Mouse (Mus musculus): Measurements from ENCODE around the gene Ces3a. TPM values are rescaled to one million over a fixed set of nuclear protein-coding genes. Genes with fewer than 3 reads are reported as not detected.

Gene Ces3a
- polyA plus RNA-seq (2016; fragmentation: Nextera tagmentation; extraction: Ambion mirVana): not detected in 2 replicates

DNA sequence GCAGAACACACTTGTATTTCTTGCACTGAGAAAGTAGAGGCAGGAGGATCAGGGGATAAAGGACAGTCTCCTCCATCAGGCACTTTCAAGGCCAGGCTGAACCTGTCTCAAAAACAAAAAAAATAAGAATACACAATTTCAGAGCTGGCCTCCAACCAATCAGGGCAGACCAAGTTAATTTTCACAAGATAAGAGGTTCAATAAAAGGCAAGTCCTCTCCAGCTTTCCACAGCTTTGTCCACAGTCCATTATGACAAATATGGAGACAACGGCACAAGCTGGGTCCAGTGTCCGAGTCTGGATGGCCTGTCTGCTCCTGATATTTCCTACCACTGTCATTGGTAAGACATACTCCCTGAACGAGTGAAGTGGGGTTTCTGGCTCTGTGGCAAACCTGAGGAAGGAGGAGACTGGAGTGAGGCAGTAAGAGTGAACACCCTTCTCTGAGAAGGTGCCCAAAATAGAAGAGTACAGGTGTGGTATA is at the start of gene Ces3a:
Gene Ces3a, plus strand, starts transcription at position 231 of the 484 bp plus-strand sequence.
- 76% methylated on average over 3 of the region's 3 CpGs for WGBS
- H3K36me3 ChIP-seq: no peaks in the 10 kb centered on the region
- H3K9me3 ChIP-seq (replicated peaks): no peaks in the 10 kb centered on the region

DNA sequence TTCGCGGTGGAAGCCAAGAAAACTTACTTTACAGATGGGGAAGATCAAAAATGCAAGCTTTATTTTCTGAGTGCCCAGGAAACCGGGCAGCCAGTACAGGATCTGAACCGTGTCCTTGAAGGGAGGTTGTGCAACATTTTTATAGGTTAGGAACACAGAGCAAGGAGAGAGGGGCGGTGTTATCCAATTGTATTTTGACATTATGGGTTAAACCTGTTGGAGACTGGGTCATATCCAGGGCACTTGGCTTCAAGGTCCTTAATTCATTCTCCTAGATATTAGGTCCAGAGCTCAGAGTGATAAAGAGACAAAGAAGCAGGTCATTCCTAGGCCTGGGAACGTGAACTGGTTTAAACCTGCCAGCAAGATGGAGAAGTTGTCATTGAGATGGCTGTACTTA is 49.2 kb upstream of the Ces3a start:
- H3K4me3 ChIP-seq: no peak overlapping the region
- H3K27ac ChIP-seq: no peak overlapping the region
- no peaks in the 10 kb centered on the region for H3K27me3 ChIP-seq (ENCODE audit: low read depth, poor library complexity, severe bottlenecking)
- no peak for DNase-seq (ENCODE audit: low spot score)
- 86% methylated on average over 6 of the region's 6 CpGs for WGBS
- no peaks in the 10 kb centered on the region for H3K9me3 ChIP-seq (replicated peaks)
- no peaks in the 10 kb centered on the region for H3K36me3 ChIP-seq
- H3K4me1 ChIP-seq: no peaks in the 10 kb centered on the region

More for the DNA sequence above, at the start of gene Ces3a:
- Histone ChIP-seq H3K27ac (no peak within 1 kb of the TSS), H3K4me1 (no peaks in the 10 kb centered on the region), H3K27me3 (ENCODE audit: low read depth, poor library complexity, severe bottlenecking) (no peaks in the 10 kb centered on the region), H3K4me3 (no peak within 1 kb of the TSS)
- no peak for DNase-seq (ENCODE audit: low spot score)

DNA sequence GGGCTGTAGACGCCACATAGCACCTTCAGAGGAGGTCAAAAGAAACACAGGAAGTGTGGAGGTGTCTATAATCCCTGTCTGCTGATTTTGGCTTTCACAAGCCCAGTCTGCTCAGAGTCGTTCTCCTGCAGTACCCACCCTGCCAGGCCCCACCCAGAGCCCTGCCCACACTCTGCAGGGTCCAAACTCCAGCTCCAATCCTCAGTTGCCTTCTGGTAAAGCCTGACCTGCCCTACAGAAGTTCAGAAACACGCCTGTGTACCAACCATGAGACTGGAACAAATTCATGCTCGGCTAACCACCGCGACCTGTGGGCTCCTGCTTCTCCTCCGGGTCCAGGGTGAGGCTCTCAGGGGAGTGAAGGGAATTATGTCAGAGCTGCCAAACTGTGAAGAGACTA is 47.8 kb upstream of the Ces3a start, which contains the start of gene Ces2h:
Gene Ces2h, plus strand, starts transcription at position 268 of the 400 bp plus-strand sequence.
- Histone ChIP-seq H3K9me3 (replicated peaks) (no peaks in the 10 kb centered on the region), H3K4me1 (no peaks in the 10 kb centered on the region), H3K36me3 (no peaks in the 10 kb centered on the region), H3K27ac (no peak within 1 kb of the TSS), H3K4me3 (no peak within 1 kb of the TSS), H3K27me3 (ENCODE audit: low read depth, poor library complexity, severe bottlenecking) (no peaks in the 10 kb centered on the region)
- WGBS: 88% methylated on average over 7 of the region's 7 CpGs
- DNase-seq (ENCODE audit: low spot score): no peak

DNA sequence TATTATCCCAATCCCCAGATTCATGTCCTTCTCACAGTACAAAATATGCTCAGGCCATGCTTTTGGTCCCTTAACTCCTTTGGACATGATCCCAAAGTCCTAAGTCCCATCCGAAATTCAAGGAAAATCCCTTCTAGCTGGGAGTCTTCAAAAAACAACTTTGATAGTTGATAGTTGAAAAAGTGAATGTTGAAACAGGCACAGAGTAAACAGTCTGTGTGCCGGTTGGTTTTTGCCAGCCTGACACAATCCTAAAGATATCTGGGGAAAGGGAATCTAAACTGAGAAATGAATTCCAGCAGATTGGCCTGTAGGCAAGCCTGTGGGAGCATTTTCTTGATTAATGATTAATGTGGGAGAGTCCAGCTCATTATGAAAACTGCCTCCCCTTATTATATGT is 38.4 kb upstream of the Ces3a start:
- no peak for DNase-seq (ENCODE audit: low spot score)
- H3K36me3 ChIP-seq: no peaks in the 10 kb centered on the region
- WGBS: 93% methylated on average over 2 of the region's 2 CpGs

DNA sequence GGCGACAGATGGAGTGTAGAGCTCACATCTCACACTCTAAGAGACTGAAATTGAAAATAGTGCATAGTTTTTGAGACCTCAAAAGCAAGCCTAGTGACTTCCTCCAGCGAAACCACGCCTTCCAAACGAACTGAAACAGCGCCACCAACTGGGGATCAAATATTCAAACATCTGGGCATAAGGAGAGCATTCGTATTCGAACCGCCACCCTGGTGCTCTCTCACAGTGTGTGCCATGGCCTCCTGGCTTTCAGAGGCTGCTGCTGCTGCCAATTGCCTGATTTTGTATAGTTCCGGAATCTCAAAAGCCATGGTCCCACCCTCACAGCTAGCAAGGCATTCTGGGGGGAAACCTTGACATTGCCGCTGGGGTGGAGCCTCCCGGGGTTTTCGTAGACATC is 37.3 kb upstream of the Ces3a start:
- DNase-seq (ENCODE audit: low spot score): no peak
- Histone ChIP-seq H3K9me3 (replicated peaks) (peaks cover 6% of the 10 kb centered on the region; the same call in 1 of the 2 replicates), H3K27me3 (ENCODE audit: low read depth, poor library complexity, severe bottlenecking) (no peaks in the 10 kb centered on the region), H3K27ac (no peak overlapping the region), H3K36me3 (no peaks in the 10 kb centered on the region), H3K4me1 (no peaks in the 10 kb centered on the region), H3K4me3 (no peak overlapping the region)
- WGBS: 81% methylated on average over 12 of the region's 12 CpGs

More for the DNA sequence above, 38.4 kb upstream of the Ces3a start:
- H3K27ac ChIP-seq: no peak overlapping the region
- no peak overlapping the region for H3K4me3 ChIP-seq
- no peaks in the 10 kb centered on the region for H3K4me1 ChIP-seq
- peaks cover 6% of the 10 kb centered on the region; the same call in 1 of the 2 replicates for H3K9me3 ChIP-seq (replicated peaks)
- no peaks in the 10 kb centered on the region for H3K27me3 ChIP-seq (ENCODE audit: low read depth, poor library complexity, severe bottlenecking)

DNA sequence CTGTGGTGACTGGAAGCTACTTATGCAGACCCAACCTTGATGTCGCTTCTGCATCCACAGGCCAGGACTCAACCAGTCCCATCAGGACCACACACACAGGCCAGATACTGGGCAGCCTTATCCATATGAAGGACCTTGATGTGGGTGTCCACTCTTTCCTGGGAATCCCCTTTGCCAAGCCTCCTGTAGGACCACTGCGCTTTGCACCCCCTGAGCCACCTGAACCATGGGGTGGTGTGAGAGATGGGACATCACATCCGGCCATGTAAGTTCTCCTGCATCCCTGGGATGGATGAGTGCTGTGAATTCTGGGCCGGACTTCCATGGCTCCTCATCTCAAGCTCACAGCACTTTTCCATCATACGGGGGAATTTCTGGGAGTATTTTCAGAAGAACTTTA is 34.0 kb upstream of the Ces3a start:
- Histone ChIP-seq H3K9me3 (replicated peaks) (no peaks in the 10 kb centered on the region), H3K4me1 (no peaks in the 10 kb centered on the region), H3K27me3 (ENCODE audit: low read depth, poor library complexity, severe bottlenecking) (no peaks in the 10 kb centered on the region), H3K27ac (no peak overlapping the region), H3K36me3 (no peaks in the 10 kb centered on the region), H3K4me3 (no peak overlapping the region)
- DNase-seq (ENCODE audit: low spot score): no peak
- 89% methylated on average over 5 of the region's 5 CpGs for WGBS

DNA sequence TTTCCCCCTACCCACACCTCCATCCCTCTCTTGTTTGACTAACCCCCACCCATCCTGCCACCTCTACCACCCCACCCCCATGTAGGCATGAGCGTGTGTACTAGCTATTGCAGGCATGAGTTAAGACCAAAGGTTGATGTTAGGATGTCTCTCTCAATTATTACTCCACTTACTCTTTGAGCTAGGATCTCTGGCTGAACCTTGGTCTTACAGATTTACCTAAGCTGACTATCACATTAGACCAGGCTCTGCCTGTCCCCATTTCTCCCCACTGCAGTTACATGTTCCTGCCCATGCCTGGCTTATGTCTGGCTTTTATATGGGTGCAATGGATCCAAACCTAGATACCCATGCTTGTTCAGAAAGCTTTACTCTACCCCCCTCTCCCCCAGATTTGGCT is 26.4 kb upstream of the Ces3a start:
- Histone ChIP-seq H3K4me1 (no peaks in the 10 kb centered on the region), H3K4me3 (no peak overlapping the region), H3K9me3 (replicated peaks) (no peaks in the 10 kb centered on the region), H3K27me3 (ENCODE audit: low read depth, poor library complexity, severe bottlenecking) (no peaks in the 10 kb centered on the region), H3K36me3 (no peaks in the 10 kb centered on the region), H3K27ac (no peak overlapping the region)
- 80% methylated on average over 1 of the region's 1 CpGs for WGBS
- peak; percentile 12 for DNase-seq (ENCODE audit: low spot score)

DNA sequence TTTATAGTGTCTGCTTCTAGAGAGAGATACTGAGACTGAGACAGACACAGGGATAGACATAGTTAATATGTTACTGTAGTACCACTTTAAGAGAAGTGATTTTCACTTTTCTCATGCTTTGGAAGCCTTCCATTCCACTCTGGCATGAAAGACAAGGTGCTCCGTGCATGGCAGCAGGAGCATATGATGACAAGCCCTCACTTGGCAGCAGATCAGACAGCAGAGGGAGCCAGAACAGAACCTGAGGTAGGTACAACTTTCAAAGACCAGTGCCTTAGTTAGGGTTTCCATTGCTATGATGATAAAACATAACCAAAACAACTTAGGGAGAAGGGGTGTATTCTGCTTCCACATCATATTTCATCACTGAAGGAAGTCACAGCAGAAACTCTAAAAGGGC is 25.3 kb upstream of the Ces3a start:
- Histone ChIP-seq H3K4me3 (no peak overlapping the region), H3K36me3 (no peaks in the 10 kb centered on the region), H3K9me3 (replicated peaks) (no peaks in the 10 kb centered on the region), H3K4me1 (no peaks in the 10 kb centered on the region), H3K27ac (no peak overlapping the region), H3K27me3 (ENCODE audit: low read depth, poor library complexity, severe bottlenecking) (no peaks in the 10 kb centered on the region)
- WGBS: 76% methylated on average over 1 of the region's 1 CpGs
- peak; percentile 18 for DNase-seq (ENCODE audit: low spot score)

DNA sequence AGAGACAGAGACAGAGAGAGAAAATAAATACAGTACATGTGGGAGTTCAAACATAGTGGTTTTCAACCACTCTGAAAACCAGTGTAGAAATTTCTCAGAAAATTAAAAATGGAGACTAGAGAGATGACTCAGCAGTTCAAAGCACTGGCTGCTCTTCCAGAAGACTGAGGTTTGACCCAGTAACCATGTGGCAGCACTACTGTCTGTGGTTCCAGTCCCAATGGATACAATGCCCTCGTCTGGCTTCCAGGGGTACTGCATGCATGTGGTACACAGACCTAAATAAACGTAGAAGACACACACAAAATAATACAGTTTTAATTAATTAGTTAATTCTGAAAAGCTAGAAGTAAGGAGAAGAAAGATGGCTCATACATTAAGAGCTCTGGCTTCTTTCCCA is 23.4 kb upstream of the Ces3a start:
- Histone ChIP-seq H3K27me3 (ENCODE audit: low read depth, poor library complexity, severe bottlenecking) (no peaks in the 10 kb centered on the region), H3K4me3 (no peak overlapping the region), H3K4me1 (no peaks in the 10 kb centered on the region), H3K27ac (no peak overlapping the region), H3K36me3 (no peaks in the 10 kb centered on the region), H3K9me3 (replicated peaks) (no peaks in the 10 kb centered on the region)
- 67% methylated on average over 2 of the region's 2 CpGs for WGBS
- peak; percentile 27 for DNase-seq (ENCODE audit: low spot score)

DNA sequence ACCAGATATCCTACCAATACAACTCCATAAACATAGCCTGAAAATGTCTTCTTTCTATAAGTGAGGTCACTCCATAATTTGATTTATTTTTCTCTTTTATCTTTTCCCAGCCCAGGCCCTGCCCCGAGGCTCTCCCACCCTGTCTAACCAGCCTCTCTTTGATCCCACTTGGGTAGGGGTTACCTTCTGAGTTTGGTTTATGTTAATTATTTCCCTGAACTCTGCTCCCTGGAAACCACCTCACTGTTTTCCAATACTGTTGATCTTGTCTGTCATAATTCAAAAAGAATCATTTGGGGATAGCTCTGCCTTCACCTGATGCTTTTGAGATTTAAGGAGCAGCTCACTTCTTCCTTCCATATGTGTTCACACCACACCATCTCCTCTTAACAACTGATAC is 4.9 kb upstream of the Ces3a start:
- Histone ChIP-seq H3K4me3 (no peak overlapping the region), H3K27ac (no peak overlapping the region), H3K4me1 (no peaks in the 10 kb centered on the region), H3K36me3 (no peaks in the 10 kb centered on the region), H3K27me3 (ENCODE audit: low read depth, poor library complexity, severe bottlenecking) (no peaks in the 10 kb centered on the region), H3K9me3 (replicated peaks) (no peaks in the 10 kb centered on the region)
- no peak for DNase-seq (ENCODE audit: low spot score)
- 47% methylated on average over 1 of the region's 1 CpGs for WGBS

DNA sequence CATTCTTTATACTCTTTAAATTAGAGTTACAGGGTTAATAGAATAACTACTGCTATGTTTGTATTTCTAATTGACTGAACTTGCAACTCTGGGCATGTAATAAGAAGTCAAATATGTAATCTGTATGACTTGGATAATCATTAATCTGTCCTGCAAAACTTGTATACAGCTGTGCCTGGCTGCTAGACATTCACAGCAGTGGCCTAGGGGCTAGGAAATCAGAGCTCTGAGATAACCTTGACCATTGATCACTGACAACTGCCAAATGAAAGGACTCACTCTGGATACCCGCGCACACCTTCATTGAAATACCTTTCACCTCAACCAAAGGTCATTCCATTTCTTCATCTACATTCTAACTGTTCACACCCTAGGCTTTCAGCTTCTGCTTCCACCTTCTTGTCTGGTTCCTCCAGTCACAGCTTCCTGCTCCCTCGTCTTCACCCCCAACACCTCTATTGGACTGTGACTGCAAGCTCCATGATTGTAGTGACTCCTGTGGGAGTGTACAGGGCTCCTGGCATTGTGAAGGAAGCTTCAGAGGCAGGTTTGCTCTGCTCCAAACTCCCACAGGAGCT is 2.5 kb upstream of the Ces3a start:
- H3K36me3 ChIP-seq: no peaks in the 10 kb centered on the region
- 90% methylated on average over 3 of the region's 3 CpGs for WGBS
- no peaks in the 10 kb centered on the region for H3K9me3 ChIP-seq (replicated peaks)
- H3K4me1 ChIP-seq: no peaks in the 10 kb centered on the region
- no peak overlapping the region for H3K27ac ChIP-seq
- no peaks in the 10 kb centered on the region for H3K27me3 ChIP-seq (ENCODE audit: low read depth, poor library complexity, severe bottlenecking)
- H3K4me3 ChIP-seq: no peak overlapping the region
- DNase-seq (ENCODE audit: low spot score): no peak

DNA sequence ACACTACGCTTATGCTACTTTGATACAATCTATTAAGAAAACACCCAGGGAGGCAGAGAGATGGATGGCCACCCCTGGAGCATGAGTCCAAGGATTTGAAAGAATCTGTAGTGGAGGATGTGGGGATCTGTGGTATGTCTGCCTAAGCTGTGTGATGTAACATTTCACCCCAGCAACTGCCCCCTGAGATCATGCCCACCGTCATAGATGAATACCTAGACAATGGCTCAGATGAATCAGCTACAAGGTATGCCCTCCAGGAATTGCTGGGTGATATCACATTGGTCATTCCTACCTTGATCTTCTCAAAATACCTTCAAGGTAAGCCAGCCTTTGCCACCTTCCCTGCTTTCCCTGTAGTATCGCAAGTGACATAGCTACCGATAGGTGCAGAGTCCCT is 7.8 kb downstream of the Ces3a start:
- WGBS: 91% methylated on average over 4 of the region's 4 CpGs
- DNase-seq (ENCODE audit: low spot score): no peak
- no peaks in the 10 kb centered on the region for H3K36me3 ChIP-seq

DNA sequence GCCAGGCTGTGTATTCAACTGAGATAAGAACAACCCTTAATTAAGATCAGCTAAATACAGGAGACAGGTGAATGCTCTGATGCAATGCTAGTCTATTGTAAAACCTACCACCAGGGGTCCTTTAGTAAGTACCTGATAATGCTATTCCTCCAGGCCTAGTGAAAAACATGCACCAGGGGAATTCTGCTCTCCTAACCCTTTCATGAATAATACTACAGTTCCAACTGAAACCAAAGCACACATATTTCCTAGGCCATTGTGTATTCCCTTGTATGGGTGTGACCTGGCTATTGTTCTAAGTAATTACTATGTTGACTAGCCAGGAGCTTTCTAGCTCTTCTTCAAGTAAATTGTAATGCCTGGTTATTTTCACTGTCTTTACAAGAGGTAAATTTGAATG is 11.7 kb downstream of the Ces3a start:
- H3K36me3 ChIP-seq: no peaks in the 10 kb centered on the region
- no peaks in the 10 kb centered on the region for H3K27me3 ChIP-seq (ENCODE audit: low read depth, poor library complexity, severe bottlenecking)
- H3K4me3 ChIP-seq: no peak overlapping the region
- H3K27ac ChIP-seq: no peak overlapping the region
- DNase-seq (ENCODE audit: low spot score): no peak
- H3K4me1 ChIP-seq: no peaks in the 10 kb centered on the region
- no peaks in the 10 kb centered on the region for H3K9me3 ChIP-seq (replicated peaks)

More for the DNA sequence above, 7.8 kb downstream of the Ces3a start:
- Histone ChIP-seq H3K4me1 (no peaks in the 10 kb centered on the region), H3K9me3 (replicated peaks) (no peaks in the 10 kb centered on the region), H3K4me3 (no peak overlapping the region), H3K27ac (no peak overlapping the region), H3K27me3 (ENCODE audit: low read depth, poor library complexity, severe bottlenecking) (no peaks in the 10 kb centered on the region)

DNA sequence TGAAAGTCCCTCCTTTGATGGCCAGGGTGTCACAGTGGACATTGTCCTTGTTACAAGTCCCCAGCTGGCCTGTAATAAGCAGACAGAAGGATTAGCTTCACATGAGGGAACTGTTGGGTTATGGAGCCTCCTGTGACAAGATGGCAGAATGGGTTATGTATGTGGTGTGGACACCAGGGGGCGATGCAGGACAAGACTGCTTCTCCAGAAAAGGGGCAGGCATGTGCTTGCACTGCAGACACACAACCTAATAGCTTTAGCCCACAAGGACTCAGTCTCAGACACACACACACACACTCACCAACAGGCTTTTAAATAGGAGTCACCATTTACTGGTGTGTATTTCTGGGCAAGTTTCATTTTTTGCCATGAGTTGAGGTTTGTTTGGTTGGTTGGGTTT is 18.4 kb downstream of the Ces3a start:
- Histone ChIP-seq H3K27ac (no peak overlapping the region), H3K9me3 (replicated peaks) (no peaks in the 10 kb centered on the region), H3K27me3 (ENCODE audit: low read depth, poor library complexity, severe bottlenecking) (no peaks in the 10 kb centered on the region), H3K4me3 (no peak overlapping the region), H3K36me3 (no peaks in the 10 kb centered on the region), H3K4me1 (no peaks in the 10 kb centered on the region)
- 6% methylated on average over 1 of the region's 1 CpGs for WGBS
- peak; percentile 70 for DNase-seq (ENCODE audit: low spot score)
